Mouse (Mus musculus) intestine, embryonic 14.5 days (tissue): ENCODE results near the gene Dnajc1. TPM values are rescaled to one million over a fixed set of nuclear protein-coding genes. Genes with fewer than 3 reads are reported as not detected.

Source experiments
- ATAC-seq: fragments of 200-750 bp; cut with Nextera tagmentation; replicated peaks from 2 replicates; pipeline ENCODE4 v1.8.0; 2017; ENCODE audit warnings: low read depth, moderate number of reproducible peaks, moderate TSS enrichment, moderate library complexity; ENCODE audit not compliant: low FRiP score, low TSS enrichment
- DNase-seq: peaks from one replicate; pipeline ENCODE4 v3.0.0-alpha.2; 2018; ENCODE audit warnings: low spot score
- H3K27ac ChIP-seq: fragments of 300-500 bp; sonication (generic); 2 replicates; pipeline ENCODE4 v1.5.1; 2014; ENCODE audit warnings: low read depth, mild to moderate bottlenecking, control low read depth
- H3K27me3 ChIP-seq: fragments of 300-500 bp; sonication (generic); replicated peaks from 2 replicates; pipeline ENCODE4 v1.6.1; 2014; ENCODE audit warnings: low read length, control low read depth; ENCODE audit not compliant: control insufficient read depth, insufficient read depth
- H3K36me3 ChIP-seq: fragments of 300-500 bp; sonication (generic); 2 replicates; pipeline ENCODE4 v1.6.1; 2014; ENCODE audit warnings: low read length, control low read depth; ENCODE audit not compliant: control insufficient read depth, insufficient read depth
- H3K4me1 ChIP-seq: fragments of 300-500 bp; sonication (generic); replicated peaks from 2 replicates; pipeline ENCODE4 v1.6.1; 2014; ENCODE audit warnings: low read length, control low read depth, mixed read lengths; ENCODE audit not compliant: control insufficient read depth, insufficient read depth
- H3K4me2 ChIP-seq: fragments of 300-500 bp; sonication (generic); 2 replicates; pipeline ENCODE4 v1.6.1; 2014; ENCODE audit warnings: low read length
- H3K4me3 ChIP-seq: fragments of 300-500 bp; sonication (generic); 2 replicates; pipeline ENCODE4 v1.5.1; 2014; ENCODE audit warnings: low read depth, low read length, control low read depth, mixed read lengths
- H3K9ac ChIP-seq: fragments of 300-500 bp; sonication (generic); 2 replicates; pipeline ENCODE4 v1.6.1; 2014; ENCODE audit warnings: mild to moderate bottlenecking, low read length
- H3K9me3 ChIP-seq: fragments of 300-500 bp; sonication (generic); 2 replicates; pipeline ENCODE4 v1.6.1; 2016; ENCODE audit warnings: low read length, control low read depth; ENCODE audit not compliant: control insufficient read depth
- WGBS: fragments of 180-500 bp; shearing (Covaris S2); extraction: QIAGEN DNeasy Blood & Tissue Kit; methylation state at CpG from one replicate; pipeline ENCODE4 v1.1.7; 2014; 5-methylcytosine and 5-hydroxymethylcytosine counted together
- polyA plus RNA-seq: library from polyadenylated mRNA; unstranded; fragments of >200 nt; fragmentation: Nextera tagmentation; extraction: Ambion mirVana; gene quantifications from 2 replicates; pipeline ENCODE4 v1.2.1, GENCODE M21; 2014

Gene Dnajc1
- polyA plus RNA-seq, 1 experiment from 2014 or later = 32.3 TPM

- DNase-seq (no peak), ATAC-seq (no peak)
- H3K9ac ChIP-seq = no peak overlapping the region
- no peaks in the 10 kb centered on the region for H3K27me3 ChIP-seq
- H3K9me3 ChIP-seq = peaks cover 7% of the 10 kb centered on the region
- WGBS = 58% methylated on average over 2 of the region's 2 CpGs
- H3K4me1 ChIP-seq = no peaks in the 10 kb centered on the region
- no peak overlapping the region for H3K4me3 ChIP-seq
- H3K36me3 ChIP-seq = no peaks in the 10 kb centered on the region
- no peak overlapping the region for H3K4me2 ChIP-seq
- H3K27ac ChIP-seq = no peak overlapping the region
Measured at GRCm38 (mm10) chr2:18316909-18317308, 75.7 kb downstream of the Dnajc1 start.

- no peak overlapping the region for H3K27ac ChIP-seq
- ATAC-seq = no peak
- WGBS = 87% methylated on average over 4 of the region's 4 CpGs
Measured at GRCm38 (mm10) chr2:18310261-18311104, 82.1 kb downstream of the Dnajc1 start.

GRCm38 (mm10) chr2:18307440-18308305 is 85.0 kb downstream of the Dnajc1 start:
- no peaks in the 10 kb centered on the region for H3K4me1 ChIP-seq
- 85% methylated on average over 7 of the region's 7 CpGs for WGBS
- no peaks in the 10 kb centered on the region for H3K9me3 ChIP-seq
- no peak overlapping the region for H3K4me3 ChIP-seq
- ATAC-seq = no peak
- no peak overlapping the region for H3K4me2 ChIP-seq
- H3K27me3 ChIP-seq = no peaks in the 10 kb centered on the region
- no peak for DNase-seq
- H3K36me3 ChIP-seq = no peaks in the 10 kb centered on the region; the same call in 1 of the 2 replicates
- H3K27ac ChIP-seq = no peak overlapping the region
- H3K9ac ChIP-seq = no peak overlapping the region

More at GRCm38 (mm10) chr2:18310261-18311104, 82.1 kb downstream of the Dnajc1 start:
- H3K36me3 ChIP-seq = no peaks in the 10 kb centered on the region; the same call in 1 of the 2 replicates
- DNase-seq = no peak
- no peak overlapping the region for H3K4me2 ChIP-seq
- H3K9me3 ChIP-seq = no peaks in the 10 kb centered on the region
- no peaks in the 10 kb centered on the region for H3K27me3 ChIP-seq
- no peaks in the 10 kb centered on the region for H3K4me1 ChIP-seq
- no peak overlapping the region for H3K9ac ChIP-seq
- H3K4me3 ChIP-seq = no peak overlapping the region

- WGBS = 81% methylated on average over 3 of the region's 3 CpGs
- no peak for DNase-seq
- no peaks in the 10 kb centered on the region for H3K4me1 ChIP-seq
- no peaks in the 10 kb centered on the region for H3K9me3 ChIP-seq
- H3K27ac ChIP-seq = no peak overlapping the region
- H3K36me3 ChIP-seq = no peaks in the 10 kb centered on the region
- no peak overlapping the region for H3K4me2 ChIP-seq
- H3K27me3 ChIP-seq = no peaks in the 10 kb centered on the region
- no peak overlapping the region for H3K4me3 ChIP-seq
- ATAC-seq = no peak
- H3K9ac ChIP-seq = no peak overlapping the region
Measured at GRCm38 (mm10) chr2:18300949-18301348, 91.7 kb downstream of the Dnajc1 start.

DNA sequence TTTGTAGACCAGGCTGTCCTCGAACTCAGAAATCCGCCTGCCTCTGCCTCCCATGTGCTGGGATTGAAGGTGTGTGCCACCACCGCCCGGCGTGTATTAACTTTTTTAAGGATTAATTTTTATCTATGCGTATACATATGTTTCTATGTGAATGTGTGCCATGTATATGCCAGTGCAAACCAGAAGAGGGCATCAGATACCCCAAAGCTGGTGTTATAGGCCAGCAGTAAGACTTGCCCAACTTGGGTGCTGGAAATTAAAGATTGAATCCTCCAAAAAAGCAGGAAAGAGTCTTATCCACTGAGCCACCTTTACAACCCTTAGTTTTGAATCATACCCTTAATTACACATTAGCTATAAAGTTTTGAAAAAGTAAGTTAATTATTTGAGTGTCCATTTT is 107.5 kb downstream of the Dnajc1 start:
- 94% methylated on average over 6 of the region's 6 CpGs for WGBS
- Histone ChIP-seq H3K27me3 (no peaks in the 10 kb centered on the region), H3K4me1 (no peaks in the 10 kb centered on the region), H3K9ac (no peak overlapping the region), H3K4me3 (no peak overlapping the region), H3K36me3 (peaks cover 5% of the 10 kb centered on the region; the same call in 1 of the 2 replicates), H3K9me3 (no peaks in the 10 kb centered on the region; the same call in 1 of the 2 replicates), H3K27ac (no peak overlapping the region), H3K4me2 (no peak overlapping the region)
- no peak for ATAC-seq
- DNase-seq = no peak

- H3K4me3 ChIP-seq = no peak overlapping the region
- no peak overlapping the region for H3K4me2 ChIP-seq
- DNase-seq = no peak
- no peak overlapping the region for H3K27ac ChIP-seq
- no peaks in the 10 kb centered on the region for H3K4me1 ChIP-seq
- H3K9ac ChIP-seq = no peak overlapping the region
- WGBS = 93% methylated on average over 1 of the region's 1 CpGs
- ATAC-seq = no peak
- H3K9me3 ChIP-seq = no peaks in the 10 kb centered on the region
- H3K27me3 ChIP-seq = no peaks in the 10 kb centered on the region
- no peaks in the 10 kb centered on the region for H3K36me3 ChIP-seq
Measured at GRCm38 (mm10) chr2:18265736-18266135, 126.9 kb downstream of the Dnajc1 start.

DNA sequence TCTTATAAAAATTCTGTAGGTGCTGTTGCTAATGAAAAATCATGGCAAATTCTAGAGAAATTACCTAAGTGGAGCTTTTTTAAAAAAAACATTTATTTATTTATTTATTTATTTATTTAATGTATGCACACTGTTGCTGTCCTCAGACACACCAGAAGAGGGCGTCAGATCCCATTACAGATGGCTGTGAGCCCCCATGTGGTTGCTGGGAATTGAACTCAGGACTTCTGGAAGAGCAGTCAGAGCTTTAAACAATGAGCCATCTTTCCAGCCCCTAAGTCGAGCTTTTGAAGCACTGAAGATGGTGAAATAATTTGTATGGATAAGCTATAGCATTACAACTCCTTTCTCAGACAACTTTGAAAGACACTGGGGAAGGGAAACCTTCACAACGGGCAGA is 128.1 kb downstream of the Dnajc1 start:
- Histone ChIP-seq H3K4me3 (no peak overlapping the region), H3K36me3 (no peaks in the 10 kb centered on the region), H3K4me1 (no peaks in the 10 kb centered on the region), H3K27me3 (no peaks in the 10 kb centered on the region), H3K27ac (no peak overlapping the region), H3K9me3 (no peaks in the 10 kb centered on the region), H3K9ac (no peak overlapping the region), H3K4me2 (no peak overlapping the region)
- no peak for DNase-seq
- WGBS = 86% methylated on average over 3 of the region's 3 CpGs
- no peak for ATAC-seq

- no peak overlapping the region for H3K9ac ChIP-seq
- H3K27me3 ChIP-seq = no peaks in the 10 kb centered on the region
- no peak for DNase-seq
- H3K27ac ChIP-seq = no peak overlapping the region
- H3K4me2 ChIP-seq = no peak overlapping the region
- 34% methylated on average over 1 of the region's 1 CpGs for WGBS
- H3K4me3 ChIP-seq = no peak overlapping the region
- ATAC-seq = no peak
- H3K36me3 ChIP-seq = no peaks in the 10 kb centered on the region
- H3K4me1 ChIP-seq = no peaks in the 10 kb centered on the region
- no peaks in the 10 kb centered on the region for H3K9me3 ChIP-seq
Measured at GRCm38 (mm10) chr2:18262298-18262697, 130.3 kb downstream of the Dnajc1 start.
